8 mouse cellular contexts compared by ENCODE assay signal in genomic region chr2:154223265-154223916, GRCm38 (mm10). TPM values are rescaled to one million over a fixed set of nuclear protein-coding genes. Genes with fewer than 3 reads are reported as not detected.
DNase-seq lines count a peak whose midpoint lies in the region; ATAC-seq and TF ChIP-seq lines count a peak whose summit lies in the region.

Bpifb5 (plus strand) TSS chr2:154223742.

- ATAC-seq in forebrain, postnatal 0 days = peak; percentile 86
- peak; percentile 82 for ATAC-seq in kidney, embryonic 16.5 days (ENCODE audit: low FRiP score, low TSS enrichment)
- peak; percentile 28 for ATAC-seq in megakaryocyte, adult 5-6 weeks (ENCODE audit: poor library complexity, severe bottlenecking)

- no peaks in the 10 kb centered on the region for H3K27me3 ChIP-seq in forebrain, postnatal 0 days (ENCODE audit: insufficient read depth, low read length)
- H3K27me3 ChIP-seq in kidney, embryonic 16.5 days (ENCODE audit: insufficient read depth, low read length) = no peaks in the 10 kb centered on the region

- H3K4me2 ChIP-seq in forebrain, postnatal 0 days (ENCODE audit: low read depth) = peak within 1 kb of the TSS; percentile 10; the same call in 1 of the 2 replicates
- peak within 1 kb of the TSS; percentile 33 for H3K4me2 ChIP-seq in kidney, embryonic 16.5 days (replicated peaks; ENCODE audit: low read depth, low read length)

- peaks cover 6% of the 10 kb centered on the region; the same call in 1 of the 2 replicates for H3K4me1 ChIP-seq in forebrain, postnatal 0 days (ENCODE audit: insufficient read depth)
- peaks cover 18% of the 10 kb centered on the region for H3K4me1 ChIP-seq in kidney, embryonic 16.5 days (ENCODE audit: insufficient read depth, low read length)

- H3K9me3 ChIP-seq in forebrain, postnatal 0 days (ENCODE audit: low read length) = no peaks in the 10 kb centered on the region
- no peaks in the 10 kb centered on the region for H3K9me3 ChIP-seq in kidney, embryonic 16.5 days (ENCODE audit: low read length)

- H3K27ac ChIP-seq in forebrain, postnatal 0 days (ENCODE audit: low read depth, low read length) = no peak within 1 kb of the TSS
- H3K27ac ChIP-seq in kidney, embryonic 16.5 days (ENCODE audit: low read length) = peak within 1 kb of the TSS; percentile 62

- no peak within 1 kb of the TSS for H3K4me3 ChIP-seq in forebrain, postnatal 0 days (ENCODE audit: low read depth, low read length)
- no peak within 1 kb of the TSS for H3K4me3 ChIP-seq in kidney, embryonic 16.5 days (ENCODE audit: low read length)

- no peaks in the 10 kb centered on the region for H3K36me3 ChIP-seq in forebrain, postnatal 0 days (ENCODE audit: insufficient read depth)
- H3K36me3 ChIP-seq in kidney, embryonic 16.5 days (ENCODE audit: insufficient read depth, low read length) = no peaks in the 10 kb centered on the region

- DNase-seq in ovary, postnatal 14 days (ENCODE audit: low spot score) = peak; percentile 10
- DNase-seq in ovary, adult 18-20 months (ENCODE audit: low spot score) = no peak
- peak; percentile 80 for DNase-seq in forebrain, postnatal 0 days
- no peak for DNase-seq in spleen, postnatal 4 days (ENCODE audit: low spot score in 2 of 2)
- DNase-seq in thymus, postnatal 25 days = no peak
- DNase-seq in layer of hippocampus, adult 18-20 months (ENCODE audit: low spot score in 2 of 2) = no peak

- H3K9ac ChIP-seq in forebrain, postnatal 0 days = no peak within 1 kb of the TSS
- no peak within 1 kb of the TSS for H3K9ac ChIP-seq in kidney, embryonic 16.5 days (replicated peaks; ENCODE audit: low read length)

- TF ChIP-seq CTCF in forebrain, postnatal 0 days (IDR thresholded peaks at IDR 0.05; ENCODE audit: low read depth) = no peak

- WGBS in forebrain, postnatal 0 days = 5% methylated on average over 14 of the region's 14 CpGs
- 5% methylated on average over 14 of the region's 14 CpGs for WGBS in kidney, embryonic 16.5 days

RNA-seq across cellular contexts. Expression of gene Bpifb5, which starts in this region (rescaled TPM):
- 0.14 and 0.31 TPM in 2 replicates for total RNA-seq in forebrain, postnatal 0 days (2014; rRNA removed)
- 0.24 and 0.53 TPM in 2 replicates for polyA plus RNA-seq in forebrain, postnatal 0 days (2015; fragmentation: Nextera tagmentation; extraction: Ambion mirVana)
- polyA plus RNA-seq in kidney, embryonic 16.5 days (2015; fragmentation: Nextera tagmentation; extraction: Ambion mirVana) = 0.73 and 0.81 TPM in 2 replicates
- not detected in 2 replicates for total RNA-seq in megakaryocyte, adult 5-6 weeks (2015)
- total RNA-seq in megakaryocyte, adult 5-6 weeks (2017) = not detected in 2 replicates
- total RNA-seq in layer of hippocampus, adult 18-20 months (2021) = not detected

Comparison
In these comparisons a context has a peak if more than half of its experiments do, and no peak if none do; other contexts are left out.
1. Peak in DNase-seq, ATAC-seq and H3K4me2 ChIP-seq in forebrain, postnatal 0 days; RNA of the gene not detected or under 1 TPM.
2. Peak in ATAC-seq, H3K27ac ChIP-seq and H3K4me2 ChIP-seq in kidney, embryonic 16.5 days; RNA of the gene not detected or under 1 TPM.
3. Peak in ATAC-seq in megakaryocyte, adult 5-6 weeks; RNA of the gene not detected or under 1 TPM.
4. ATAC-seq: peak in every context shown above with its lines; median percentile 86 in forebrain, postnatal 0 days; 82 in kidney, embryonic 16.5 days; 28 in megakaryocyte, adult 5-6 weeks.